Mouse (Mus musculus) testis, adult 2 months (tissue): ENCODE measurements around the gene Tmem51. TPM values are rescaled to one million over a fixed set of nuclear protein-coding genes. Genes with fewer than 3 reads are reported as not detected.

Source experiments
- H3K27ac ChIP-seq: fragments of 200-500 bp; 2 replicates; pipeline ENCODE4 v1.5.1; 2012; ENCODE audit warnings: low read depth, low read length; ENCODE audit not compliant: control insufficient read depth, insufficient read depth
- H3K27me3 ChIP-seq: fragments of 200-500 bp; 2 replicates; pipeline ENCODE4 v1.6.1; 2012; ENCODE audit warnings: mild to moderate bottlenecking, low read length, moderate library complexity; ENCODE audit not compliant: control insufficient read depth, insufficient read depth
- H3K36me3 ChIP-seq: fragments of 200-500 bp; 2 replicates; pipeline ENCODE4 v1.6.1; 2012; ENCODE audit warnings: mild to moderate bottlenecking, low read length; ENCODE audit not compliant: control insufficient read depth, insufficient read depth
- H3K4me1 ChIP-seq: fragments of 200-500 bp; 2 replicates; pipeline ENCODE4 v1.6.1; 2012; ENCODE audit warnings: low read length; ENCODE audit not compliant: control insufficient read depth, insufficient read depth
- H3K4me3 ChIP-seq: fragments of 200-500 bp; 2 replicates; pipeline ENCODE4 v1.5.1; 2012; ENCODE audit warnings: low read depth, mild to moderate bottlenecking, low read length, moderate library complexity, mixed read lengths; ENCODE audit not compliant: control insufficient read depth
- CTCF ChIP-seq: fragments of 200-500 bp; IDR thresholded peaks from 2 replicates; pipeline ENCODE4 v1.5.1; 2012; ENCODE audit warnings: low read depth, mild to moderate bottlenecking, inconsistent platforms, low read length, moderate library complexity; ENCODE audit not compliant: control insufficient read depth, insufficient read depth, insufficient replicate concordance
- POLR2A ChIP-seq: fragments of 200-500 bp; IDR thresholded peaks from 2 replicates; pipeline ENCODE4 v1.6.1; 2012; ENCODE audit warnings: low read depth, mild to moderate bottlenecking, inconsistent platforms, low read length, moderate library complexity; ENCODE audit not compliant: control insufficient read depth
- polyA plus RNA-seq: library from polyadenylated mRNA; depleted of rRNA; stranded (reverse); fragments of >200 nt; gene quantifications from 2 replicates; pipeline ENCODE4 v1.2.3, GENCODE M21; 2012

The Tmem51 gene
- polyA plus RNA-seq, 1 experiment: 2.3 TPM

DNA sequence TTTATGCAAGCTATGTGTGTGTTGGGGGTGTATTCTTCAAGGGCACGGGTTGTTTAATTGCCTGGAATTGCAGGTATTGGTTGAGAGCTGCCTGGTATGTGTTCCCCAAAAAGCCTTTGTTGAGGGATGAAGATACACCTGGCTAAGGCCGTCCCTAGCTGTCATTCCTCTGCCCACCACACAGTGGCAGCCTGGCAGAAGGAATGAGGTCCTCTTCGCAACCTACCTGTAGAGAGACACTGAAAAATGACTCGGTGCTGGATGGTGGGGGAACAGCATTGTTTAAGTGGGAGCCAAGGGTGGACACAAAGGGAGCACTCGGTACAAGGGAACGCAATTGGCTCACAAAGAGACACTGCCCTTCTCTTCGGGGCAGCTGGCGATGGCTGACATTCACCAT lies 29.2 kb upstream of the Tmem51 start:
- Histone ChIP-seq H3K27ac (no peak overlapping the region), H3K4me1 (no peaks in the 10 kb centered on the region), H3K27me3 (no peaks in the 10 kb centered on the region), H3K4me3 (no peak overlapping the region), H3K36me3 (no peaks in the 10 kb centered on the region)
- TF ChIP-seq POLR2A: no peak
- TF ChIP-seq CTCF: peak; percentile 77; the same call in 1 of the 2 replicates

DNA sequence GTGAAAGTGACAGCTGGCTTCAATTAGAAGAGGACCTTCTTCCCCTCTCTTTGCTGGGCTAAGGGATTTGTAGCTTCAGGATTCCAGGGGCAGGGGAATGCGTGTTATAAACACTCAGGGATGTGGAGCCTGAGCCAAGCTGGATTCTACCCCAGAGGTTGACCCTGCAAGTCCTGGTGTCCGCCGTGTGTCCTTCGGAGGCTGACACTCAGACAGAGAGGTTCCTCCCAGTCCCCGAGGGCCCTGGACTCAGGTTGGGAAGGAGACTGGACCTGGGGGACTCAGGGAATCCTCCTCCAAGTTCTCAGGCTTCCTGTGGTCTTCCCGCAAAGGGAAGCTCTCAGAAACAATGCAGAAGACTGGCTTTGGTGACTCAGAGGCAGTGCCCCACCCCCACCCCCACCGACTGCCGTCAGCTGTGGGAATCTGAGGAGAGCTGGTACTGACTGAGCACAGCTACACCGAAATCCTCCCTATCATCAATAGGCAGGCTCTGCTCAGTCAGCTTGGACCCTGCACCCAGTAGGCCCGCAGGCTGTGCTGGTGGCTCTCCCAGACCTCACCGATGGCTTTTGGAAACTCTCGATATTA lies 19.1 kb upstream of the Tmem51 start:
- Histone ChIP-seq H3K4me3 (no peak overlapping the region), H3K4me1 (no peaks in the 10 kb centered on the region), H3K27ac (no peak overlapping the region), H3K36me3 (no peaks in the 10 kb centered on the region), H3K27me3 (no peaks in the 10 kb centered on the region)
- TF ChIP-seq CTCF: no peak
- no peak for TF ChIP-seq POLR2A

DNA sequence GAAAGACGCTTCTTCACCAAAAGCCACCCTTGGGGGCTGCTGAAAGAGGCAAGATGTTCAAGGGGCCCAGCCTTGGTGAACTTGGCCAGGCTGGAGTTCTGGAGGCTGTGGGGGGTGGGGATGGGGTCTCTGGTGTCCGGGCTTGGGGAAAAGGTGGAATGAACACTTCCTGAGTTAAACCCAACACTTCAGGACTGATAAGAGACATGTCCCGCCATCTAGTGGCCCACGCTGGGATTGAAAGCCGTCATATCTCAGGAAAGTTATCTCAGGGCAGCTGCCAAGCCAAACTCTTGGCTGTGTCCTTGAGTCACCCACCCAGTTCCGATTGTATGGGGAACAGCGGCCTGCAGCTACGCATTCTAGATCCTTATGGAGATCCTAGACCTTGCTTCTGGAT lies 14.2 kb upstream of the Tmem51 start:
- TF ChIP-seq CTCF: peak; percentile 35; the same call in 1 of the 2 replicates
- TF ChIP-seq POLR2A: no peak
- H3K27me3 ChIP-seq: no peaks in the 10 kb centered on the region
- H3K4me3 ChIP-seq: no peak overlapping the region
- H3K36me3 ChIP-seq: no peaks in the 10 kb centered on the region
- no peaks in the 10 kb centered on the region for H3K4me1 ChIP-seq
- H3K27ac ChIP-seq: no peak overlapping the region

DNA sequence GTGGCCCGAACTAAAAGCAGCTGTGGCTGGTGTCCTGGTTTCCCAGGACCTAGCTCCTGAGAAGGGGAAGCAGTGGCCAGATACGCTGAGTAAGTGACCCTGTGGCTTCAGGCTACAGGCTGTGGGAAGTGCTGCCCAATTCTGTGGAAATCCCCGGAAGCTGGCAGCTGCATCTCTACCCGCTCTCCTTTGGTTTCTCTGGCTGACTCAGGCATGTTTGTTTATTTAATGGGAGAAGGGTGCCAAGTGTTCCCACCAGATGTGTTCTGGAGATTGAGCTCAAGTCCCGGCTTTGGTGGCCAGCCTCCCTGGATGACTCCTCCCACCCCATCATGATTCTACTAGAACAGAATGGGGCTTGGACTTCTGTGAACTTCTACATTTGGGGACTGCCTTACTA lies 13.8 kb upstream of the Tmem51 start:
- Histone ChIP-seq H3K36me3 (no peaks in the 10 kb centered on the region), H3K27ac (0 out of 2 replicates have a peak overlapping the region, but pooled peaks have one; percentile 25), H3K4me3 (no peak overlapping the region), H3K27me3 (no peaks in the 10 kb centered on the region), H3K4me1 (no peaks in the 10 kb centered on the region)
- TF ChIP-seq CTCF: no peak
- TF ChIP-seq POLR2A: no peak

DNA sequence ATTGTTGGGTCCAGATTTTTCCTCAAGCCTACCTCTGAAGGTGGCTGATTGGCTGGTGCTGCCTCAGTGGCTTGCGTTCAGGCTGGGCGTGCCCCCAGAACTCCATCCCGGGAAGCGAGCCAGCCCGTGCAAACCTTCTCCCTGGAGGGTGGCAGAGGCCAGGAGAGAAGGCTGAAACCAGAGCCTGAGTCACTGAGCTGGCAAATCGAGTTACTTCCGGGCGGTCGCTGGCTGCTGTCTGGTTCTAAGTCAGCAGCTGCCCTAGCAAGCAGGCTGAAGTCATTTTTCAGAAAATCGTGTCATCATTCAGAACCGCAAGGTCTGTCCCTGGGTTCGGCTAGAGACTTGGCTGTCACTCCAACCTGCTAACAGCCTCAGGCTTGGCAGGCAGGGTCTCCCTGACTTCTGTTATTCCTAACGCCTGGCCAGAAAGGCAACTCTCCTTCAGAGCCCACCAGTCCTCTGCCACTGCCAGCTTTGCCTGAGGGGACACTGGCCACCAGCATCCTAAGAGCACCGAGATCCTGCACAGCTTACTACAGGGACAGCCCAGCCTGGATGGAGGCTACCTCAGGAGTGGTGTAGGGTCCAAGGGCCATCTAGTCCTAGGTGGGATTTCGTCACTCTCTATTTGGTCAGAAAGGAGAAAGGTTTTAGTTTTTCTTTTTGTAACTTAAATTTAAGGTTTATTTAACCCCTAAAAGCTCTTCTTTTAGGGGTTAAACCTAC lies 11.6 kb upstream of the Tmem51 start:
- Histone ChIP-seq H3K36me3 (no peaks in the 10 kb centered on the region), H3K4me3 (no peak overlapping the region), H3K27me3 (no peaks in the 10 kb centered on the region), H3K27ac (no peak overlapping the region), H3K4me1 (no peaks in the 10 kb centered on the region)
- TF ChIP-seq CTCF (no peak), POLR2A (no peak)

DNA sequence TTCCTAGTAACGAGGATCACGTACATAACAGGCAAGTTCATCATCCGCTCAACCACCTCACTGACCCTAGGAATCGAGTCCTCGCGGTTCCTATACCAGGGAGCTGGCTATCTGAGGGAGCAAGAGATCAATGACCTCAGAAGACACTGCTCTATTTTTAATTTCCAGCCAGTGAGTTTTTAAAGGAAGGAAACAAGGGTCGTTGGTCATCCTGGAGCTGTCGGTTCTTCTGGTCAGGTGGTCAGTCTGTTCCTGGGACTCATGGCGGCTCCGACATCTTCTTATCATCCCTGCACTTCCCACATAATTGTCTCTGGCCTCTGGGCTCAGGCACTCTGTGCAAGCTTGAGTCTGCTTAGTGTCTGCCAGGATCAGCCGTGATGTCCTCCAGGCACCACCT lies 10.3 kb upstream of the Tmem51 start:
- TF ChIP-seq POLR2A: no peak
- TF ChIP-seq CTCF: no peak
- H3K36me3 ChIP-seq: no peaks in the 10 kb centered on the region
- H3K4me1 ChIP-seq: no peaks in the 10 kb centered on the region

DNA sequence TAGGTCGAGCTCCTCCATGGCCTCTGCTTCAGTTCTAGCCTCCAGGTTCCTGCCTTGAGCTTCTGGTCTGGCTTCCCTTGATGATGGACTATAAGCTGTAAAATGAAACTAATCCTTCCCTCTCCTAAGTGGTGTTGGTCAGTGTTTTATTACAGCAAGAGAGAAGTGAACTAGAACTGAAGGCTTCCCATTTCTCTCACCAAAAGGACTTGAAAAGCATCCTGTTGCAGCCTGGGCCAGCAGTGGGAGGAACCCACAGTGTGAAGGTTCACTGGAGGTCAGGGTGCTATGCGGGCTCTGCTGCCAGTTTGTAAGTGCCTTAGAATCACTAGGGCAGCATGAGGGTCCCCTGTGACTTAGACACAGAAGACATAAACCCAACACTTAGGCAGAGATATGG lies 7.0 kb upstream of the Tmem51 start:
- TF ChIP-seq CTCF (no peak), POLR2A (no peak)
- Histone ChIP-seq H3K27ac (no peak overlapping the region), H3K4me3 (no peak overlapping the region), H3K4me1 (no peaks in the 10 kb centered on the region), H3K27me3 (no peaks in the 10 kb centered on the region), H3K36me3 (no peaks in the 10 kb centered on the region)

More for the DNA sequence above, 10.3 kb upstream of the Tmem51 start:
- Histone ChIP-seq H3K4me3 (no peak overlapping the region), H3K27ac (no peak overlapping the region), H3K27me3 (no peaks in the 10 kb centered on the region)
